In genomic region chr11:118249012-118249383, GRCm38 (mm10) we compare ENCODE assay signal across 7 mouse cellular contexts. TPM values are rescaled to one million over a fixed set of nuclear protein-coding genes. Genes with fewer than 3 reads are reported as not detected.
DNase-seq lines count a peak whose midpoint lies in the region; ATAC-seq and TF ChIP-seq lines count a peak whose summit lies in the region.

No protein-coding gene starts in this region.

- H3K27ac ChIP-seq in layer of hippocampus, adult 2 months: peak overlapping the region; percentile 88
- H3K27ac ChIP-seq in brown adipose tissue, adult 24 weeks (replicated peaks; ENCODE audit: low read depth, low read length): peak overlapping the region; percentile 96
- H3K27ac ChIP-seq in heart, embryonic 15.5 days: peak overlapping the region; percentile 96
- H3K27ac ChIP-seq in lung, embryonic 14.5 days (ENCODE audit: low read depth): peak overlapping the region; percentile 60; the same call in 1 of the 2 replicates
- peak overlapping the region; percentile 82; the same call in 1 of the 2 replicates for H3K27ac ChIP-seq in stomach, embryonic 14.5 days (ENCODE audit: low read length)

- H3K4me1 ChIP-seq in brown adipose tissue, adult 24 weeks (ENCODE audit: control insufficient read depth, insufficient read depth, insufficient read length, low read length): peaks cover 27% of the 10 kb centered on the region
- H3K4me1 ChIP-seq in heart, embryonic 15.5 days (replicated peaks): peaks cover 38% of the 10 kb centered on the region
- peaks cover 13% of the 10 kb centered on the region for H3K4me1 ChIP-seq in lung, embryonic 14.5 days (ENCODE audit: insufficient read depth)
- peaks cover 28% of the 10 kb centered on the region for H3K4me1 ChIP-seq in stomach, embryonic 14.5 days (ENCODE audit: control insufficient read depth, insufficient read depth, low read length)

- DNase-seq in layer of hippocampus, adult 2 months (ENCODE audit: low spot score in 2 of 2): no peak
- no peak for DNase-seq in layer of hippocampus, postnatal 10 days (ENCODE audit: low spot score in 2 of 2)
- DNase-seq in lung, embryonic 14.5 days: peak; percentile 44
- DNase-seq in layer of hippocampus, adult 9-11 months: no peak

- peak overlapping the region; percentile 51 for H3K9ac ChIP-seq in heart, embryonic 15.5 days
- H3K9ac ChIP-seq in lung, embryonic 14.5 days: 0 out of 2 replicates have a peak overlapping the region, but pooled peaks have one; percentile 32
- 0 out of 2 replicates have a peak overlapping the region, but pooled peaks have one; percentile 6 for H3K9ac ChIP-seq in stomach, embryonic 14.5 days (replicated peaks; ENCODE audit: low read depth, low read length)

- WGBS in heart, embryonic 15.5 days: 2% methylated on average over 5 of the region's 5 CpGs
- WGBS in lung, embryonic 14.5 days: 3% methylated on average over 5 of the region's 5 CpGs
- WGBS in stomach, embryonic 14.5 days: 2% methylated on average over 5 of the region's 5 CpGs

- peak; percentile 10; the same call in 1 of the 2 replicates for ATAC-seq in heart, embryonic 15.5 days (replicated peaks; ENCODE audit: insufficient number of reproducible peaks, insufficient read depth, low FRiP score, low read depth)
- ATAC-seq in lung, embryonic 14.5 days (ENCODE audit: insufficient read depth): peak; percentile 7; the same call in 1 of the 2 replicates
- ATAC-seq in stomach, embryonic 14.5 days (ENCODE audit: insufficient number of reproducible peaks, insufficient read depth, low FRiP score, low read depth): peak; percentile 4; the same call in 1 of the 2 replicates

- peak overlapping the region; percentile 66 for H3K4me2 ChIP-seq in heart, embryonic 15.5 days
- H3K4me2 ChIP-seq in lung, embryonic 14.5 days: peak overlapping the region; percentile 88
- H3K4me2 ChIP-seq in stomach, embryonic 14.5 days (replicated peaks; ENCODE audit: low read depth, low read length): peak overlapping the region; percentile 37

- H3K9me3 ChIP-seq in heart, embryonic 15.5 days (replicated peaks): no peaks in the 10 kb centered on the region
- H3K9me3 ChIP-seq in lung, embryonic 14.5 days (ENCODE audit: low read depth, low read length): no peaks in the 10 kb centered on the region
- no peaks in the 10 kb centered on the region for H3K9me3 ChIP-seq in stomach, embryonic 14.5 days (ENCODE audit: control insufficient read depth, low read depth, low read length)

- TF ChIP-seq CTCF in layer of hippocampus, adult 2 months (conservative IDR thresholded peaks at IDR 0.05): no peak
- 0 out of 2 replicates have a peak, but pooled peaks have one; percentile 2 for TF ChIP-seq CTCF in lung, embryonic 14.5 days (IDR thresholded peaks at IDR 0.05; ENCODE audit: low read depth)

- no peaks in the 10 kb centered on the region for H3K27me3 ChIP-seq in heart, embryonic 15.5 days
- no peaks in the 10 kb centered on the region for H3K27me3 ChIP-seq in lung, embryonic 14.5 days (ENCODE audit: insufficient read depth, low read length)
- no peaks in the 10 kb centered on the region for H3K27me3 ChIP-seq in stomach, embryonic 14.5 days (ENCODE audit: control insufficient read depth, insufficient read depth, low read length)

- H3K4me3 ChIP-seq in layer of hippocampus, adult 2 months: peak overlapping the region; percentile 91
- peak overlapping the region; percentile 56 for H3K4me3 ChIP-seq in brown adipose tissue, adult 24 weeks (ENCODE audit: insufficient read depth, low read depth, low read length)
- H3K4me3 ChIP-seq in heart, embryonic 15.5 days: peak overlapping the region; percentile 67
- H3K4me3 ChIP-seq in lung, embryonic 14.5 days (ENCODE audit: low read depth, low read length): peak overlapping the region; percentile 87
- H3K4me3 ChIP-seq in stomach, embryonic 14.5 days (ENCODE audit: low read depth, low read length): peak overlapping the region; percentile 90

- H3K36me3 ChIP-seq in heart, embryonic 15.5 days: no peaks in the 10 kb centered on the region
- H3K36me3 ChIP-seq in lung, embryonic 14.5 days (ENCODE audit: insufficient read depth): no peaks in the 10 kb centered on the region
- H3K36me3 ChIP-seq in stomach, embryonic 14.5 days (ENCODE audit: control insufficient read depth, insufficient read depth, low read length): no peaks in the 10 kb centered on the region

RNA-seq across cellular contexts. Expression of gene Cyth1, which starts 0.6 kb away (rescaled TPM):
- 100 to 1,000 TPM; 101 to 108 TPM for total RNA-seq in layer of hippocampus, adult 2 months (2021)
- total RNA-seq in layer of hippocampus, postnatal 10 days (2021): 10 to 100 TPM; 59.3 to 63.5 TPM
- 37.2 and 41.9 TPM in 2 replicates for polyA plus RNA-seq in brown adipose tissue, adult 24 weeks (2012; ENCODE audit: insufficient read depth, insufficient read length, missing spikeins)
- polyA plus RNA-seq in heart, embryonic 15.5 days (2015; fragmentation: Nextera tagmentation; extraction: Ambion mirVana): 18.0 and 24.4 TPM in 2 replicates
- 10.5 and 11.5 TPM in 2 replicates for polyA plus RNA-seq in lung, embryonic 14.5 days (2014; fragmentation: Nextera tagmentation; extraction: Ambion mirVana)
- 10.6 and 10.8 TPM in 2 replicates for polyA plus RNA-seq in stomach, embryonic 14.5 days (2014; fragmentation: Nextera tagmentation; extraction: Ambion mirVana)

RNA-seq across cellular contexts. Expression of gene Usp36, which starts 41.0 kb away (rescaled TPM):
- 10 to 100 TPM; 26.5 to 28.5 TPM for total RNA-seq in layer of hippocampus, adult 2 months (2021)
- total RNA-seq in layer of hippocampus, postnatal 10 days (2021): 10 to 100 TPM; 23.2 to 26.7 TPM
- polyA plus RNA-seq in brown adipose tissue, adult 24 weeks (2012; ENCODE audit: insufficient read depth, insufficient read length, missing spikeins): 5.5 and 7.6 TPM in 2 replicates
- 11.6 and 16.7 TPM in 2 replicates for polyA plus RNA-seq in heart, embryonic 15.5 days (2015; fragmentation: Nextera tagmentation; extraction: Ambion mirVana)
- 18.7 and 19.9 TPM in 2 replicates for polyA plus RNA-seq in lung, embryonic 14.5 days (2014; fragmentation: Nextera tagmentation; extraction: Ambion mirVana)
- 17.5 and 19.1 TPM in 2 replicates for polyA plus RNA-seq in stomach, embryonic 14.5 days (2014; fragmentation: Nextera tagmentation; extraction: Ambion mirVana)

Comparison
In these comparisons a context has a peak if more than half of its experiments do, and no peak if none do; other contexts are left out.
1. H3K4me2 ChIP-seq: peak in every context shown above with its lines; median percentile 88 in lung, embryonic 14.5 days; 66 in heart, embryonic 15.5 days; 37 in stomach, embryonic 14.5 days.